Mouse (Mus musculus) colon, adult 2 months (tissue): Measurements from ENCODE around the gene Npas3. TPM values are rescaled to one million over a fixed set of nuclear protein-coding genes. Genes with fewer than 3 reads are reported as not detected.

Experiments used
- polyA plus RNA-seq: library from polyadenylated mRNA; depleted of rRNA; stranded (reverse); fragments of >200 nt; gene quantifications from 2 replicates; pipeline ENCODE4 v1.2.3, GENCODE M21; 2012; rRNA removed

Gene Npas3
- polyA plus RNA-seq, result 0.56 and 0.87 TPM in 2 replicates

DNA sequence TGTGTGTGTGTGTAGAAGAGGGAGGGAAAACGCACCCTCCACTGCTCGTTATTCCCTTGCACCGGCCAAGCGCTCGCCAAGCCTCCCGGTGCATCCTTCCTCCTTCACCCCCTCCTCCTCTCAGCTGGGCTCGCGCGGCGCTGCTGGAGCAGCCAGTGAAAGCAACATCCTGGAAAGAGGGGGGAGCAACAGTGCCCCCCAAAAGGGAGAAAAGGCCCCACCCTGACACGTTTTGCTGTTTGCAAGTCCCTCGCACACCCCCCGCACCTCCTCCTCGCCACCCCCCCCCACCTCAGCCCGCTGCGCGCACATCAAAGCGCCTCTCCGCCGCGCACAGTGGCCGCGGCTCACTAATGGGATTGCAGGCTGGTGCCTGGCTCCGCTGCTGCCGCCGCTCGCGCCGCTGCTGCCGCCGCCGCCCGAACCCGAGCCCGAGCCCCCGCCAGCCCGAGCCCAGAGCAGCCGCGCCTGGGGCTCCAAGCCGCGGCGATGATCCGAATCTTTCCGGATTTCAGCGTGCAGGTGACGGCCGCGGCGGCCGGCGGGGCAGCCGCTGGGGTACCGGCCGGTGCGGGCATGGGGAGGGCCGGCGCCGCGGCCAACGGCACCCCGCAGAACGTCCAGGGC, at the start of gene Npas3:
Gene Npas3, plus strand, starts transcription at position 577 of the 627 bp plus-strand sequence.

